ENCODE assay signal across 9 mouse cellular contexts in genomic region chr6:6881115-6881637, GRCm38 (mm10). TPM values are rescaled to one million over a fixed set of nuclear protein-coding genes. Genes with fewer than 3 reads are reported as not detected.
A peak's percentile ranks its signal among the peaks of the same experiment; 100 is the strongest.
DNase-seq lines count a peak whose midpoint lies in the region; ATAC-seq and TF ChIP-seq lines count a peak whose summit lies in the region.
"Had no signal": no experiment of that assay in that cellular context is flagged by ENCODE, and none has a peak within 500 bp of the region (broad histone marks: within the 10 kb centered on the region; RNA-seq: fewer than 3 reads in every experiment).

No protein-coding gene starts in this region.

- H3K27me3 ChIP-seq in lung, embryonic 15.5 days = peaks cover 92% of the 10 kb centered on the region
- H3K27me3 ChIP-seq in forebrain, embryonic 12.5 days = peaks cover 81% of the 10 kb centered on the region
- H3K27me3 ChIP-seq in limb, embryonic 12.5 days = peaks cover 75% of the 10 kb centered on the region

- H3K9me3 ChIP-seq in lung, embryonic 15.5 days = no peaks in the 10 kb centered on the region
- H3K9me3 ChIP-seq in forebrain, embryonic 12.5 days = no peaks in the 10 kb centered on the region
- H3K9me3 ChIP-seq in limb, embryonic 12.5 days = no peaks in the 10 kb centered on the region

- TF ChIP-seq POLR2A in olfactory bulb, adult 2 months (IDR thresholded peaks at IDR 0.05; ENCODE audit: insufficient read depth, low read depth, low read length) = peak; percentile 14; the same call in 1 of the 2 replicates

- no peak for ATAC-seq in lung, embryonic 15.5 days (ENCODE audit: borderline replicate concordance, extremely low read depth, low FRiP score, low TSS enrichment)
- ATAC-seq in forebrain, embryonic 12.5 days (ENCODE audit: low FRiP score) = no peak
- ATAC-seq in limb, embryonic 12.5 days (ENCODE audit: insufficient number of reproducible peaks, insufficient read depth, low FRiP score, low TSS enrichment, low read depth) = peak; percentile 40

- H3K4me1 ChIP-seq in lung, embryonic 15.5 days = peaks cover 20% of the 10 kb centered on the region
- H3K4me1 ChIP-seq in forebrain, embryonic 12.5 days = peaks cover 30% of the 10 kb centered on the region
- peaks cover 47% of the 10 kb centered on the region for H3K4me1 ChIP-seq in limb, embryonic 12.5 days (replicated peaks)
- peaks cover 7% of the 10 kb centered on the region; the same call in 1 of the 2 replicates for H3K4me1 ChIP-seq in olfactory bulb, adult 2 months (ENCODE audit: control insufficient read depth, insufficient read depth, low read length)

- no peak for DNase-seq in lung, postnatal 14 days
- no peak for DNase-seq in frontal cortex, adult 2 months (ENCODE audit: extremely low spot score in 1 of 2, low spot score in 1 of 2)
- DNase-seq in urinary bladder, adult 2 months (ENCODE audit: low spot score) = no peak
- no peak for DNase-seq in layer of hippocampus, adult 8-10 months (ENCODE audit: low spot score in 2 of 2)
- DNase-seq: thymus, postnatal 36 days had no signal

- H3K4me3 ChIP-seq in lung, embryonic 15.5 days = peak overlapping the region; percentile 42
- peak overlapping the region; percentile 61 for H3K4me3 ChIP-seq in forebrain, embryonic 12.5 days (replicated peaks)
- H3K4me3 ChIP-seq in limb, embryonic 12.5 days (replicated peaks) = peak overlapping the region; percentile 67
- peak overlapping the region; percentile 97 for H3K4me3 ChIP-seq in olfactory bulb, adult 2 months (ENCODE audit: insufficient read depth, low read depth, low read length)

- WGBS in lung, embryonic 15.5 days = 2% methylated on average over 30 of the region's 30 CpGs
- under 1% methylated on average over 30 of the region's 30 CpGs for WGBS in forebrain, embryonic 12.5 days
- WGBS in limb, embryonic 12.5 days = 2% methylated on average over 30 of the region's 30 CpGs
- WGBS in olfactory bulb, adult 2 months = under 1% methylated on average over 30 of the region's 30 CpGs

- H3K4me2 ChIP-seq in lung, embryonic 15.5 days = peak overlapping the region; percentile 85
- peak overlapping the region; percentile 85 for H3K4me2 ChIP-seq in forebrain, embryonic 12.5 days
- H3K4me2 ChIP-seq in limb, embryonic 12.5 days = peak overlapping the region; percentile 86

- no peaks in the 10 kb centered on the region for H3K36me3 ChIP-seq in lung, embryonic 15.5 days
- H3K36me3 ChIP-seq in forebrain, embryonic 12.5 days (replicated peaks) = no peaks in the 10 kb centered on the region
- 0 out of 2 replicates have a peak, but pooled peaks cover 8% of the 10 kb centered on the region for H3K36me3 ChIP-seq in limb, embryonic 12.5 days

- H3K9ac ChIP-seq in lung, embryonic 15.5 days = peak overlapping the region; percentile 19; the same call in 1 of the 2 replicates
- H3K9ac ChIP-seq in forebrain, embryonic 12.5 days = peak overlapping the region; percentile 78
- peak overlapping the region; percentile 73 for H3K9ac ChIP-seq in limb, embryonic 12.5 days (replicated peaks)

- no peak for TF ChIP-seq CTCF in olfactory bulb, adult 2 months (IDR thresholded peaks at IDR 0.05; ENCODE audit: insufficient read depth, low read depth, low read length)

- H3K27ac ChIP-seq in lung, embryonic 15.5 days = no peak overlapping the region
- H3K27ac ChIP-seq in forebrain, embryonic 12.5 days = peak overlapping the region; percentile 89
- peak overlapping the region; percentile 82 for H3K27ac ChIP-seq in limb, embryonic 12.5 days
- H3K27ac ChIP-seq in olfactory bulb, adult 2 months (ENCODE audit: insufficient read depth, low read depth, low read length) = peak overlapping the region; percentile 99

RNA-seq across cellular contexts. Expression of gene Dlx5, which starts 0.7 kb away (rescaled TPM):
- polyA plus RNA-seq in lung, embryonic 15.5 days (2015; fragmentation: Nextera tagmentation; extraction: Ambion mirVana) = 0.20 and 0.27 TPM in 2 replicates
- 68.0 and 102 TPM in 2 replicates for polyA plus RNA-seq in forebrain, embryonic 12.5 days (2016; fragmentation: Nextera tagmentation; extraction: Ambion mirVana)
- 33.9 and 42.5 TPM in 2 replicates for polyA plus RNA-seq in limb, embryonic 12.5 days (2016; fragmentation: Nextera tagmentation; extraction: Ambion mirVana)
- polyA plus RNA-seq in olfactory bulb, adult 2 months (2012; ENCODE audit: insufficient read depth, insufficient read length, low replicate concordance, missing spikeins) = not detected in 2 replicates
- polyA plus RNA-seq in frontal cortex, adult 2 months (2012; rRNA removed) = 20.9 and 28.3 TPM in 2 replicates
- polyA plus RNA-seq in urinary bladder, adult 2 months (2012; rRNA removed) = not detected in 2 replicates
- 1 to 10 TPM; 3.8 to 6.0 (median 4.7) TPM for total RNA-seq in layer of hippocampus, adult 8-10 months (2022)

RNA-seq across cellular contexts. Expression of gene Dlx6, which starts 18.0 kb away (rescaled TPM):
- not detected in 2 replicates for polyA plus RNA-seq in lung, embryonic 15.5 days (2015; fragmentation: Nextera tagmentation; extraction: Ambion mirVana)
- polyA plus RNA-seq in forebrain, embryonic 12.5 days (2016; fragmentation: Nextera tagmentation; extraction: Ambion mirVana) = 10.1 and 15.7 TPM in 2 replicates
- polyA plus RNA-seq in limb, embryonic 12.5 days (2016; fragmentation: Nextera tagmentation; extraction: Ambion mirVana) = 2.2 and 2.5 TPM in 2 replicates
- not detected in 2 replicates for polyA plus RNA-seq in olfactory bulb, adult 2 months (2012; ENCODE audit: insufficient read depth, insufficient read length, low replicate concordance, missing spikeins)
- 27.4 and 35.5 TPM in 2 replicates for polyA plus RNA-seq in frontal cortex, adult 2 months (2012; rRNA removed)
- not detected in 2 replicates for polyA plus RNA-seq in urinary bladder, adult 2 months (2012; rRNA removed)
- 1 to 10 TPM; 5.4 to 8.7 (median 6.5) TPM for total RNA-seq in layer of hippocampus, adult 8-10 months (2022)

Comparison
In these comparisons a context has a peak if more than half of its experiments do, and no peak if none do; other contexts are left out.
1. H3K4me3 ChIP-seq: peak in every context shown above with its lines; median percentile 97 in olfactory bulb, adult 2 months; 67 in limb, embryonic 12.5 days; 61 in forebrain, embryonic 12.5 days; 42 in lung, embryonic 15.5 days.
2. H3K9ac ChIP-seq: peak in every context shown above with its lines; median percentile 78 in forebrain, embryonic 12.5 days; 73 in limb, embryonic 12.5 days; 19 in lung, embryonic 15.5 days.
3. RNA of gene Dlx5, which starts 0.7 kb away (polyA plus RNA-seq): 68.0 to 102 TPM in forebrain, embryonic 12.5 days, 33.9 to 42.5 TPM in limb, embryonic 12.5 days and 20.9 to 28.3 TPM in frontal cortex, adult 2 months; 0.20 to 0.27 TPM in lung, embryonic 15.5 days, not detected in urinary bladder, adult 2 months and not detected in olfactory bulb, adult 2 months; every median in the first group is over 10 times any median in the second.
4. Peak in every context shown above with its lines, with median percentiles within 50 percentile points of each other: H3K4me2 ChIP-seq.